Mouse (Mus musculus): ENCODE measurements around the gene Lef1. TPM values are rescaled to one million over a fixed set of nuclear protein-coding genes. Genes with fewer than 3 reads are reported as not detected.

Lef1 gene
- polyA plus RNA-seq, 1 experiment from 2014 or later: 25.9 TPM

DNA sequence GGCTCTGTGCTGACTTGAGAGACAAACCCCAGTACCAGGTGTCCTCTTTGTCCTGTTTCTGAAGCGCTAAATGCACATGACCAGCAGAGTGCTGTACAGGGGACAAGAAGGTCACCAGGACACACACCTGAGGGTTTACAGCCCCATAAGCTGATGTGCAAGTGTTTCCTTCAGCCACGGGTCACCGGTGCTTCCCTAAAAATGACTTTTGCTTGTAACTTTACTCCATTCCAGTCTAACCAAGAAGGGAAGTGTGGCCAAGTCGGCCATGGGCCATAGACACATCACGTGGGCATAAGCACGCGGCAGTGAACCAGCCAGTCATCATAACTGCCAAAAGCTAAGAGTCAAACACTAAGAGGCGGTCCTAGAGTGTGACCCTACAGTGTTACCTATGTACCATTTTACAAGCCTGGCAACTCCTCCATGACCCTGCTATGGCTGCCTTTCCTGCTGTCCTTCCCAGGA is 136.3 kb downstream of the Lef1 start:
- H3K4me3 ChIP-seq (ENCODE audit: low read depth, low read length): no peak overlapping the region
- H3K9me3 ChIP-seq (ENCODE audit: control insufficient read depth, low read length): no peaks in the 10 kb centered on the region
- H3K4me1 ChIP-seq (ENCODE audit: control insufficient read depth, insufficient read depth, low read length): no peaks in the 10 kb centered on the region
- H3K27ac ChIP-seq (replicated peaks; ENCODE audit: low read depth, low read length): no peak overlapping the region
- H3K4me2 ChIP-seq (ENCODE audit: low read depth, low read length): no peak overlapping the region
- 90% methylated on average over 8 of the region's 8 CpGs for WGBS
- H3K36me3 ChIP-seq (ENCODE audit: control insufficient read depth, insufficient read depth, low read length): peaks cover 53% of the 10 kb centered on the region; the same call in 1 of the 2 replicates
- H3K9ac ChIP-seq (ENCODE audit: low read depth, low read length): no peak overlapping the region
- H3K27me3 ChIP-seq (replicated peaks; ENCODE audit: control insufficient read depth, insufficient read depth, low read length): no peaks in the 10 kb centered on the region
- ATAC-seq (ENCODE audit: low read depth): no peak
- no peak for DNase-seq (ENCODE audit: low spot score)

DNA sequence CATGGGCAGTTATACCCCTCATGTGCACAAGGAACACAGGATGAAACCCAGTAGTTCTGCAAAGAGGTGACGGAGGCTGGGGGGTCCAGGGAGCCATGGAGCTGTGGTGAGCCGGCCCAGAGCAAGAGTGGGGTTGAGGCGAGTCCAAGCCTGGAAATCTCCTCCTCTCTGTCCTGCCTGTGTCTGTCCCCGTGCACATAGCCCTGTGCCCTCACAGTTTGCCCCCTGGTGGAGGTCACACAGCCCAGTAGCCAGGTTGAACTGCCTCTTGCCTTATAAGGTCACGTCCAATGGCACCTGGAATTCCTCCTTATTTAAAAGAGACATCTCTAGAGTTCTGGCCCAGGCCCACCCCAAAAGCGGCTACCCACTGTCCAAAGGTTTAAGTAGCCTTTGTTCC is 137.2 kb downstream of the Lef1 start:
- H3K4me3 ChIP-seq (ENCODE audit: low read depth, low read length): no peak overlapping the region
- DNase-seq (ENCODE audit: low spot score) (no peak), ATAC-seq (ENCODE audit: low read depth) (no peak)
- peaks cover 45% of the 10 kb centered on the region; the same call in 1 of the 2 replicates for H3K36me3 ChIP-seq (ENCODE audit: control insufficient read depth, insufficient read depth, low read length)
- H3K27me3 ChIP-seq (replicated peaks; ENCODE audit: control insufficient read depth, insufficient read depth, low read length): no peaks in the 10 kb centered on the region
- H3K4me2 ChIP-seq (ENCODE audit: low read depth, low read length): no peak overlapping the region
- H3K27ac ChIP-seq (replicated peaks; ENCODE audit: low read depth, low read length): no peak overlapping the region
- no peak overlapping the region for H3K9ac ChIP-seq (ENCODE audit: low read depth, low read length)
- no peaks in the 10 kb centered on the region for H3K9me3 ChIP-seq (ENCODE audit: control insufficient read depth, low read length)
- H3K4me1 ChIP-seq (ENCODE audit: control insufficient read depth, insufficient read depth, low read length): no peaks in the 10 kb centered on the region
- 71% methylated on average over 6 of the region's 6 CpGs for WGBS

- no peak overlapping the region for H3K4me3 ChIP-seq (ENCODE audit: low read depth, low read length)
- whole genome bisulfite sequencing: 89% methylated on average over 5 of the region's 5 CpGs
- no peak overlapping the region for H3K9ac ChIP-seq (ENCODE audit: low read depth, low read length)
- peaks cover 45% of the 10 kb centered on the region; the same call in 1 of the 2 replicates for H3K36me3 ChIP-seq (ENCODE audit: control insufficient read depth, insufficient read depth, low read length)
- no peak overlapping the region for H3K27ac ChIP-seq (replicated peaks; ENCODE audit: low read depth, low read length)
- no peaks in the 10 kb centered on the region for H3K4me1 ChIP-seq (ENCODE audit: control insufficient read depth, insufficient read depth, low read length)
- H3K27me3 ChIP-seq (replicated peaks; ENCODE audit: control insufficient read depth, insufficient read depth, low read length): no peaks in the 10 kb centered on the region
- ATAC-seq (ENCODE audit: low read depth): no peak
- no peaks in the 10 kb centered on the region for H3K9me3 ChIP-seq (ENCODE audit: control insufficient read depth, low read length)
- H3K4me2 ChIP-seq (ENCODE audit: low read depth, low read length): no peak overlapping the region
- DNase-seq (ENCODE audit: low spot score): no peak
Measured at GRCm38 (mm10) chr3:131247851-131248250, 137.6 kb downstream of the Lef1 start.

DNA sequence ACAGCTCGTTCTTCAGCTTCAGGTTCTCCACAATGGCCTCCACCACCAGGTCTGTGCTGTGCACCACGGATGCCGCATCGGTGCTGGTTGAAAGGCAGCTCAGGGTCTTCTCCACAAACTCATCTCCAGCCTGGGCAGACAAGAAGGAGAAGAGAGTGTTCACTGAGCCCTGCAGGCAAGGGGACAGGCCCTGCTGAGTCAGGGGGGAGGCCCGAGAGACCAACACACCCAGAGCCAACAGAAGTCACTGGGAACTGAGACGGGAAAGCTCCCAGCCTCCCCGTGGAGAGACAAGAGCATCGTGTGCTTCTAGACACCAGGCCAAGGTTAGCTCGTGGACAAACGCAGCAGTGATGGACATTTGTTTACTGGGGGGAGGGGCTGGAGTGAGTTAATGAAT is 138.2 kb downstream of the Lef1 start:
- Histone ChIP-seq H3K27me3 (replicated peaks; ENCODE audit: control insufficient read depth, insufficient read depth, low read length) (no peaks in the 10 kb centered on the region), H3K36me3 (ENCODE audit: control insufficient read depth, insufficient read depth, low read length) (peaks cover 45% of the 10 kb centered on the region; the same call in 1 of the 2 replicates), H3K4me2 (ENCODE audit: low read depth, low read length) (no peak overlapping the region), H3K4me1 (ENCODE audit: control insufficient read depth, insufficient read depth, low read length) (no peaks in the 10 kb centered on the region), H3K9me3 (ENCODE audit: control insufficient read depth, low read length) (peaks cover 2% of the 10 kb centered on the region; the same call in 1 of the 2 replicates), H3K9ac (ENCODE audit: low read depth, low read length) (no peak overlapping the region), H3K27ac (replicated peaks; ENCODE audit: low read depth, low read length) (no peak overlapping the region), H3K4me3 (ENCODE audit: low read depth, low read length) (no peak overlapping the region)
- no peak for DNase-seq (ENCODE audit: low spot score)
- WGBS: 82% methylated on average over 10 of the region's 10 CpGs
- ATAC-seq (ENCODE audit: low read depth): no peak

DNA sequence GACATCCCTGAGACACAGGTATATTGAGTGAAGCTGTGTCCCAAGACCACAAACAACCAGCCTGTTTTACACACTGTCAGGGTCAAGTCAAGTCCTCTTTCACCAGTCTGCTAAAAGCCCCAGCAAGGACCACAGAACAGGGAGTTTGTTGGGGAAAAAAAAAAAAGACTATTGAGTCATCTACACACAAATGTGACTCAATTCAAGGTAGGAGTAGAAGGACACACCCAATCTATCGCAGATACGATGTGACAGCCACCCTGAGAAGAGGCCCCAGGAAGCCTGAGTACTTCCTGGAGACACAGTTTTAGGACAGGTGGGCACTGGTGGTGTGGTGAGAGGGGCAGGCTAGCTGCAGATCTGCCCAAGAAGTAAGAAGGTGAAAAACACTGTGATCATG is 140.0 kb downstream of the Lef1 start:
- no peak overlapping the region for H3K27ac ChIP-seq (replicated peaks; ENCODE audit: low read depth, low read length)
- no peaks in the 10 kb centered on the region for H3K27me3 ChIP-seq (replicated peaks; ENCODE audit: control insufficient read depth, insufficient read depth, low read length)
- H3K4me1 ChIP-seq (ENCODE audit: control insufficient read depth, insufficient read depth, low read length): no peaks in the 10 kb centered on the region
- H3K36me3 ChIP-seq (ENCODE audit: control insufficient read depth, insufficient read depth, low read length): peaks cover 34% of the 10 kb centered on the region
- no peak for ATAC-seq (ENCODE audit: low read depth)
- DNase-seq (ENCODE audit: low spot score): no peak
- no peak overlapping the region for H3K4me3 ChIP-seq (ENCODE audit: low read depth, low read length)
- H3K9me3 ChIP-seq (ENCODE audit: control insufficient read depth, low read length): peaks cover 5% of the 10 kb centered on the region; the same call in 1 of the 2 replicates
- H3K9ac ChIP-seq (ENCODE audit: low read depth, low read length): no peak overlapping the region
- H3K4me2 ChIP-seq (ENCODE audit: low read depth, low read length): no peak overlapping the region
- 86% methylated on average over 2 of the region's 2 CpGs for WGBS

DNA sequence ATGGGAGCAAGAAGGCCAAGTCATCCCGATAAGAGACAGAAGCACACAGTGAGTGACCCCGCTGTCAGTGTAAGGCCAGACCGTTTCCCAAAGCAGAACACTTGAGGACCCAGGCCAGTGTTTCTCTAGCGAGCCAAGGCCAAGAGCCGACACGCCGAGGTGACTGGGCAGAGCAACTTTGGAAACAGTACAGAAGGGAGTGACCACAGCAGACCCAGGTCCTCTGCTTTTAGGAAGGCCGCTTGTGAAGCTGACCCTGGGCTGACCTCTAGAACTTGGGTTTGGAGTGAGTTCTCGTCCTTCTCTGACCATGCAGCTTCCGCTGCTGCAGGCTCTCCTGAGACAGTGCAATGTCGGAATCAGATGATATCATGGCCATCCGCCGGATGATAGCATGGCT is 140.7 kb downstream of the Lef1 start:
- H3K4me2 ChIP-seq (ENCODE audit: low read depth, low read length): no peak overlapping the region
- ATAC-seq (ENCODE audit: low read depth) (no peak), DNase-seq (ENCODE audit: low spot score) (no peak)
- no peak overlapping the region for H3K9ac ChIP-seq (ENCODE audit: low read depth, low read length)
- WGBS: 87% methylated on average over 13 of the region's 13 CpGs
- no peak overlapping the region for H3K4me3 ChIP-seq (ENCODE audit: low read depth, low read length)
- peaks cover 34% of the 10 kb centered on the region for H3K36me3 ChIP-seq (ENCODE audit: control insufficient read depth, insufficient read depth, low read length)
- H3K27ac ChIP-seq (replicated peaks; ENCODE audit: low read depth, low read length): no peak overlapping the region
- peaks cover 5% of the 10 kb centered on the region; the same call in 1 of the 2 replicates for H3K9me3 ChIP-seq (ENCODE audit: control insufficient read depth, low read length)
- H3K4me1 ChIP-seq (ENCODE audit: control insufficient read depth, insufficient read depth, low read length): no peaks in the 10 kb centered on the region
- H3K27me3 ChIP-seq (replicated peaks; ENCODE audit: control insufficient read depth, insufficient read depth, low read length): no peaks in the 10 kb centered on the region

DNA sequence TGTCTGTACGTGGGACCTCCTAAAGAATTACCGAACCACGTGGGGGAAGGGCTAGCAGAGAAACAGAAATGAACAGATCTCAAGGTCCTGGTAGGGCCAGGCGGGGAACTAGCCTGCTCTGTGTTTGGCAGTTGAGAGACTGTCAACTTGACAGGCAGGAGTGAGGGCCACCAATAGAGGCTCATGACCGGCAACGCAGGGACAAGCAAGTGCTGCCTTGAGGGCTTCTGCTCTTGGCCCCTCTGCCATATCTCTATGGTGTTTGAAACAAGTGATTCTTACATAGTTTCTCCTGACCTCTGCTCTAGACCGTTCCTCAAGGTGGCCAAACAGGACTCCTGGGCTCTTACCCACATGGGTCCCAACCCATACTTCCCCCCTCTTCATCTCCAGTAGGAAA is 141.3 kb downstream of the Lef1 start:
- H3K4me1 ChIP-seq (ENCODE audit: control insufficient read depth, insufficient read depth, low read length): no peaks in the 10 kb centered on the region
- no peak for ATAC-seq (ENCODE audit: low read depth)
- no peak overlapping the region for H3K4me3 ChIP-seq (ENCODE audit: low read depth, low read length)
- DNase-seq (ENCODE audit: low spot score): no peak
- H3K27ac ChIP-seq (replicated peaks; ENCODE audit: low read depth, low read length): no peak overlapping the region
- peaks cover 5% of the 10 kb centered on the region; the same call in 1 of the 2 replicates for H3K9me3 ChIP-seq (ENCODE audit: control insufficient read depth, low read length)
- no peak overlapping the region for H3K4me2 ChIP-seq (ENCODE audit: low read depth, low read length)
- H3K9ac ChIP-seq (ENCODE audit: low read depth, low read length): no peak overlapping the region
- no peaks in the 10 kb centered on the region for H3K27me3 ChIP-seq (replicated peaks; ENCODE audit: control insufficient read depth, insufficient read depth, low read length)
- peaks cover 31% of the 10 kb centered on the region for H3K36me3 ChIP-seq (ENCODE audit: control insufficient read depth, insufficient read depth, low read length)
- 83% methylated on average over 7 of the region's 7 CpGs for WGBS

- H3K9me3 ChIP-seq (ENCODE audit: control insufficient read depth, low read length): peaks cover 5% of the 10 kb centered on the region; the same call in 1 of the 2 replicates
- no peak overlapping the region for H3K27ac ChIP-seq (replicated peaks; ENCODE audit: low read depth, low read length)
- no peaks in the 10 kb centered on the region for H3K4me1 ChIP-seq (ENCODE audit: control insufficient read depth, insufficient read depth, low read length)
- no peaks in the 10 kb centered on the region for H3K27me3 ChIP-seq (replicated peaks; ENCODE audit: control insufficient read depth, insufficient read depth, low read length)
- ATAC-seq (ENCODE audit: low read depth): no peak
- no peak overlapping the region for H3K4me3 ChIP-seq (ENCODE audit: low read depth, low read length)
- H3K9ac ChIP-seq (ENCODE audit: low read depth, low read length): no peak overlapping the region
- DNase-seq (ENCODE audit: low spot score): no peak
- H3K4me2 ChIP-seq (ENCODE audit: low read depth, low read length): no peak overlapping the region
- WGBS: 94% methylated on average over 4 of the region's 4 CpGs
- peaks cover 4% of the 10 kb centered on the region; the same call in 1 of the 2 replicates for H3K36me3 ChIP-seq (ENCODE audit: control insufficient read depth, insufficient read depth, low read length)
Measured at GRCm38 (mm10) chr3:131254991-131255390, 144.7 kb downstream of the Lef1 start.

DNA sequence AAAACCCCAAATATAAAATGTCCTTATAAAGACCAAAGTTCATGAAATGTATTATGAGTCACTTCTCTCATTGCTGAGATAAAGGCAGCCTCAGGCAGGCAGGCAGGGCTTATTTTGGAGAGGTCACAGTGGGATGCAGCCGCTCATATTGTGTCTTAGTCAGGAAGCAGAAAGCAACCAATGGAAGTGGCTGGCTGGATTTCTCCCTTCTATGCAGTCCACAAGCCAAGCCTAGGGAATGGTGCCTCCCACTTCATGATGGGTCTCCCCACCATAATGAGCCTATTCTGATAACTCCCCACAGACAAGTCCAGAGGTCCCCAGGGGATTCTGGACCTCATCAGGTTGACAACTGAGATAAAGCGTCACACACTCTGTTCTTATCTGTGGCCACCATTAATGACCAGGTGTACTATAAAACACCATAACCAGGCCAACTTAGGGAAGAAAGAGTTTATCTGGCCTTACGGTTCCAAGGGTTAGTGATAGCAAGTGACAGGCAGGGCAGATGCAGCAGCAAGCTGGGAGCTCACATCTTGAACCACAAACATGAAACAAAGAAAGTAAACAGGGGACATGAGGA is 145.2 kb downstream of the Lef1 start:
- H3K9ac ChIP-seq (ENCODE audit: low read depth, low read length): no peak overlapping the region
- H3K27ac ChIP-seq (replicated peaks; ENCODE audit: low read depth, low read length): no peak overlapping the region
- H3K4me2 ChIP-seq (ENCODE audit: low read depth, low read length): no peak overlapping the region
- no peak overlapping the region for H3K4me3 ChIP-seq (ENCODE audit: low read depth, low read length)
- no peaks in the 10 kb centered on the region for H3K4me1 ChIP-seq (ENCODE audit: control insufficient read depth, insufficient read depth, low read length)
- WGBS: 94% methylated on average over 3 of the region's 3 CpGs
- no peaks in the 10 kb centered on the region for H3K27me3 ChIP-seq (replicated peaks; ENCODE audit: control insufficient read depth, insufficient read depth, low read length)
- H3K36me3 ChIP-seq (ENCODE audit: control insufficient read depth, insufficient read depth, low read length): peaks cover 4% of the 10 kb centered on the region; the same call in 1 of the 2 replicates
- peaks cover 5% of the 10 kb centered on the region; the same call in 1 of the 2 replicates for H3K9me3 ChIP-seq (ENCODE audit: control insufficient read depth, low read length)
- DNase-seq (ENCODE audit: low spot score) (no peak), ATAC-seq (ENCODE audit: low read depth) (no peak)

Data from embryonic facial prominence, embryonic 14.5 days (tissue).